Mouse (Mus musculus) liver, embryonic 15.5 days (tissue): ENCODE measurements at regions not wholly inside any gene's neighbourhood (a gene's known extent, or its start where the extent isn't known, plus 50 kb on each side); places are given as distances from the start of the nearest gene placed in this dataset.

Source experiments
- ATAC-seq: fragments of 200-750 bp; cut with Nextera tagmentation; 2 replicates; pipeline ENCODE4 v1.8.0; 2017; ENCODE audit warnings: moderate number of reproducible peaks, mild to moderate bottlenecking, moderate library complexity; ENCODE audit not compliant: insufficient read depth
- H3K27ac ChIP-seq: fragments of 300-500 bp; sonication (generic); replicated peaks from 2 replicates; pipeline ENCODE4 v1.5.1; 2015; ENCODE audit warnings: mild to moderate bottlenecking, inconsistent platforms
- H3K27me3 ChIP-seq: fragments of 300-500 bp; sonication (generic); 2 replicates; pipeline ENCODE4 v1.6.1; 2015; ENCODE audit warnings: mild to moderate bottlenecking, inconsistent platforms
- H3K36me3 ChIP-seq: fragments of 300-500 bp; sonication (generic); replicated peaks from 2 replicates; pipeline ENCODE4 v1.6.1; 2015; ENCODE audit warnings: moderate library complexity, mild to moderate bottlenecking, inconsistent platforms
- H3K4me1 ChIP-seq: fragments of 300-500 bp; sonication (generic); replicated peaks from 2 replicates; pipeline ENCODE4 v1.6.1; 2015; ENCODE audit warnings: inconsistent platforms
- H3K4me2 ChIP-seq: fragments of 300-500 bp; sonication (generic); 2 replicates; pipeline ENCODE4 v1.6.1; 2015; ENCODE audit warnings: moderate library complexity, mild to moderate bottlenecking, inconsistent platforms
- H3K4me3 ChIP-seq: fragments of 300-500 bp; sonication (generic); replicated peaks from 2 replicates; pipeline ENCODE4 v1.5.1; 2015; ENCODE audit warnings: mild to moderate bottlenecking, inconsistent platforms
- H3K9ac ChIP-seq: fragments of 300-500 bp; sonication (generic); 2 replicates; pipeline ENCODE4 v1.6.1; 2015; ENCODE audit warnings: moderate library complexity, mild to moderate bottlenecking, inconsistent platforms
- H3K9me3 ChIP-seq: fragments of 300-500 bp; sonication (generic); replicated peaks from 2 replicates; pipeline ENCODE4 v1.6.1; 2016; ENCODE audit warnings: inconsistent platforms
- whole genome bisulfite sequencing: fragments of 180-500 bp; shearing (Covaris S2); methylation state at CpG from one replicate; pipeline ENCODE4 v1.1.7; 2015; ENCODE audit warnings: mixed read lengths; ENCODE audit not compliant: insufficient replicate concordance; 5-methylcytosine and 5-hydroxymethylcytosine counted together

- peaks cover 4% of the 10 kb centered on the region; the same call in 1 of the 2 replicates for H3K4me1 ChIP-seq
- peaks cover 11% of the 10 kb centered on the region; the same call in 1 of the 2 replicates for H3K27me3 ChIP-seq
- peak; percentile 22; the same call in 1 of the 2 replicates for ATAC-seq
- H3K9me3 ChIP-seq, result no peaks in the 10 kb centered on the region
- no peaks in the 10 kb centered on the region for H3K36me3 ChIP-seq
- no peak overlapping the region for H3K4me3 ChIP-seq
- no peak overlapping the region for H3K27ac ChIP-seq
- H3K9ac ChIP-seq, result no peak overlapping the region
- 79% methylated on average over 9 of the region's 9 CpGs for WGBS
- 0 out of 2 replicates have a peak overlapping the region, but pooled peaks have one; percentile 7 for H3K4me2 ChIP-seq
These were observed 63.4 kb upstream of the Cited2 start for GRCm38 (mm10) chr10:17659575-17659974.

- 41% methylated on average over 5 of the region's 5 CpGs for WGBS
- H3K9me3 ChIP-seq, result no peaks in the 10 kb centered on the region
- H3K27ac ChIP-seq, result no peak overlapping the region
- no peaks in the 10 kb centered on the region for H3K36me3 ChIP-seq
- H3K4me1 ChIP-seq, result peaks cover 3% of the 10 kb centered on the region; the same call in 1 of the 2 replicates
- no peak overlapping the region for H3K4me3 ChIP-seq
- no peak for ATAC-seq
- H3K27me3 ChIP-seq, result peaks cover 10% of the 10 kb centered on the region; the same call in 1 of the 2 replicates
- H3K4me2 ChIP-seq, result no peak overlapping the region
- no peak overlapping the region for H3K9ac ChIP-seq
These were observed 62.1 kb upstream of the Cited2 start for GRCm38 (mm10) chr10:17660836-17661452.

GRCm38 (mm10) chr10:17666089-17666488 lies 56.9 kb upstream of the Cited2 start:
- no peak for ATAC-seq
- 73% methylated on average over 3 of the region's 3 CpGs for WGBS
- H3K36me3 ChIP-seq, result no peaks in the 10 kb centered on the region
- H3K27ac ChIP-seq, result no peak overlapping the region
- no peak overlapping the region for H3K9ac ChIP-seq
- H3K9me3 ChIP-seq, result no peaks in the 10 kb centered on the region
- H3K4me2 ChIP-seq, result no peak overlapping the region
- no peaks in the 10 kb centered on the region for H3K4me1 ChIP-seq
- no peaks in the 10 kb centered on the region for H3K27me3 ChIP-seq
- H3K4me3 ChIP-seq, result no peak overlapping the region

- Histone ChIP-seq H3K27ac (no peak overlapping the region), H3K36me3 (no peaks in the 10 kb centered on the region), H3K9ac (no peak overlapping the region), H3K4me2 (no peak overlapping the region), H3K4me3 (no peak overlapping the region), H3K27me3 (no peaks in the 10 kb centered on the region), H3K4me1 (no peaks in the 10 kb centered on the region), H3K9me3 (no peaks in the 10 kb centered on the region)
- ATAC-seq, result no peak
- WGBS, result 51% methylated on average over 9 of the region's 9 CpGs
These were observed 53.6 kb upstream of the Cited2 start for GRCm38 (mm10) chr10:17669401-17669800.
